Mouse (Mus musculus) layer of hippocampus, postnatal 36 days (tissue): ENCODE measurements around the gene Gm26938. TPM values are rescaled to one million over a fixed set of nuclear protein-coding genes. Genes with fewer than 3 reads are reported as not detected.

Experiments used
- DNase-seq, 2 experiments: peaks; one replicate each; pipeline ENCODE4 v3.0.0; 2022
- microRNA-seq, 2 experiments: library from miRNA; unstranded; fragments of <30 nt; microRNA quantifications; one replicate each; pipeline ENCODE4 v1.2.0; 2021
- total RNA-seq, 2 experiments: library from RNA; stranded (reverse); gene quantifications; 2 replicates each; pipeline ENCODE4 v1.2.3; 2021

The Gm26938 gene
- total RNA-seq, 2 experiments from 2014 or later = not detected

DNA sequence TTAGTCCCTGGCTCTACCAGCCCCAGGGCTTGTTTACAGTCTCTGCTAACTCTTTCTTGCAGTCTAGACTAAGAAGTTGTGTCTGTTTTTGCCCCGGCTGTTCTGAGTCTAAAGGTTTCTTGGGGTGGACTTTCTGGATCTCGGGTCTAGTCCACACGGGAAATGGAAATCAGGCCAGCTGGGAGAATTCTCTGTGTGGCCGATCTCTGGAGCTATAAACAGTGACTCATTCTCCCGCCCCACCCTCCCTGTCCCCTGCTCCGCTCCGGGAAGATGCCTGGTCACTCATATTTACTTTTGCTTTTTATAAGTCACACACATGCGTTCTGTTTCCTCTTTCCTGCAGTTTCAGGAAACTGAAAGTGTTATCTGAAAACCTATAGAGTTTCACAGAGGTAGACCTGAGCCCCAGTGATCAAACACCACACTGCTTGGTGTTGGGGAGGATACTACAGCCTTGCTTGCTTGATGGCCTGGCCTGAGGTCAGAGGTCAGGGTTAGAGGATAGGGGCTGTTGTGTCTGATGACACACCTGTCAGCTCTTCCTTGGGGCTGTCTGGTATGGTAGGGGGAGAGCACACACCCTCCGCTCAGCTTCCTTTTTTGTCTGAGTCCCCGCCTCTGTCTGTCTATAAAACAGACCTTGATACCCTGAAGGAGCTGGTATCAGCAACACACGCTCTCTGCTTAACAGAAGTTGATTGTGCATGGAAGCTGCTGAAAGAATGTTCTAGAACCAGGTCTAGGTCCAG is 32.7 kb downstream of the Gm26938 start:
- no peak for DNase-seq

DNA sequence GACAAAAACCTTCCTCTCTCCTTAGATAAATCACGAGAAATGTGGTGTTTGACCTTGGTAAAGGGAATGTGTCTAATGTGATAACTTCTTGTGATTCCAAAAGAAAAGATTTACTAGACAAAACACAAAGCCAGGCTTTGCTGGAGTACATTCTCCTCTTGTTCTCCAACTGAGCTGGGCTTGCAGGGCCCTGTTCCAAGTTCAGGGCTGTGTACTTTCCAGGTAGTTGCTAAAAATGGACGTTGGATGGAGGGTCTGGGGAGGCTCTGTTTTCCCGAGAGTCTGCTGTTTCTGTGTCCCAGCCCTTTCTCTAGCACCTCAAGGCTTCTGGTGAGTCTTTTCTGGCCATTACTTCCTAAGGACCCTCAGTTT is 33.3 kb downstream of the Gm26938 start:
- no peak for DNase-seq

DNA sequence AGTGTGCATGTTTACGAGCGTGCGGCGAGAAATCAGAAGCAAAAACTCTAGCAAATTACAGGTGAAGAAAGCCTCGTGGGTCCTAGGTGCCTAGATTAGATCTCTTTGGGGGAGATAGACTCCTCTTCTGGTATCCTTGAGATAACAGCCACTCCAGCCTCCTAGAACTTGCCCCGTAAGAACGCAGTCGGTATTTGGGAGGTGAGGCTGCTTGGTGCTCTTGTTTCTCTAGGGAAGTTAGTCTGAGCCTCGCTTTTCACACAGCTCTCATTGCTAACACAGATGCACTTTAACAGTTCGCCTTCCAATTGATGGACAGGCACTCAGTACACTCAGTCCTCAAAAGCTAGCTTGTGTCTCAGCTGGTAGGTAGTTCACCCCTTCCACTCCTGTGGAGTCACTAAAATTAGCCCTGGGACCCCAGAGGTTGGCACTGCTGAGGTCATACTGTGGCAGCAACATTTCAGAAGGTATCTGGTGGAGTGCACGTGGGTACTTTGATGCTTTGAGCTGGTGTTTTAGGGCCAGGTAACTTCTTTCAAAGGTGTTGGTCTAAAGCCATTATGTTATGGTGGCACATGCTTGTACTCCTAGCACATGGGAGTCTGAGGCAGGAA is 33.9 kb downstream of the Gm26938 start:
- no peak for DNase-seq

DNA sequence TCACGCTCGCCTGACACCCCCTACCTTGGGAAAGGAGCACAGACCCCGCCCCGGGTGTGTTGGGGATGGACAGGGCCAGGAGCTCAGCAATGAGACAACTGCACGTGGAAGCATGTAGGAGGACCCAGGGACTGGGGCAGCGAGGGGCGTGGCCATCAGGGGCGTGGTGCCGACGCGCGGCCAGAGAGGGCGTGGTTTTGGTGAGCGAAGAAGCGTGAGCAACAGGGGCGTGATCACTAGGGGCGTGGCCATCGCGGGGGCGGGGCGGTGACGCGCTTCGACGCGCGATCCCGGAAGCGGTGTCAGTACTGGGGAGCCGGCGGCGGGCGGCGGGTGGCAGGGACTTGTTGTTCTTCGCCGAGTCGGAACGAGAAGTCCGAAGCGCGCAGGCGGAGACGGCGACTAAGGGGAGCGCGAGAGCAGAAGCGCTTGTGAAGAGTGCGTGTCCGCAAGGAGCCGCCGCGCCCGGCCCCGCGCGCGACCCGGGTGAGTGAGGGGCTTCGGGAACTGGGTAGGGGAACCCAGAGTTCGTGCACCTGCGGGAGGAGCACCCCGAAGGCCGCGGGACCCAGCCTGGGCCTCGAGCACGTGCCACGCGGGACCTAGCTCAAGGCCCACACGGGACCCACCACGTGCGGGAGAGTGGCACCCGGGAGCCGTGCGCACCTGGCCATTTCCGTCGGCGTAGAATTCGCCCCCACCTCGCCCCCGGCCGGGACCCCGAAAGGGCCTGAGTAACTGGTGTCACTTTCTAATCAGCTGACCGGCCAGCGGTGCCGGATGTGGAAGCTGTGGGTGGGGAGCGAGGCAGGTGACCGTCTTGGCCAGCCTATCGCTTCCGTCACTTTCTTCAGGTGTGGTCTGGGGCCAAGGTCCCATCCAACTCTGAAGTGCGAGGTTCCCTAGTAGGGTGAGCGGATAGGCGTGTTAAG is 34.7 kb downstream of the Gm26938 start, which contains the start of gene Mafk:
TSS of gene Mafk (plus strand) at position 287 of the 932 bp plus-strand sequence.
- peak; percentile 94 to 96 for DNase-seq

DNA sequence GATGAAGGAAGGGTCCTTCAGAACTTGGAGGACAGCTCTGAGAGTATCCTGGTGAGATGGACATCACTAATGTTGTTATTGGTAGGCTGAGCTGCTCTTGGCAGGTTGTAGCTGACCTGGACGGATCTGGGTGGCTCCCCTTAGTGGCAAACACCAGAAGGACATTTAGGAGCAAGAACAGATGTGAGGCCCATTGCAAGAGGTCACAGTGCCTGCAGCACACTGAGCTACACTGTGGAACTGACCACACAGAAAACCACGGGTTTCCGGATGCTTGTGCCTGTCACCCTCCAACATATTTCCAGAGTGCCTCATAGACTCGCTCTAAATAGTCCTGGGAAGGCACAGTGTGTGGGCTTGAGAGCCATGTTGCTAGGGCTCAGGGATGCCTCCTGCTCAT is 36.7 kb downstream of the Gm26938 start:
- DNase-seq = no peak

DNA sequence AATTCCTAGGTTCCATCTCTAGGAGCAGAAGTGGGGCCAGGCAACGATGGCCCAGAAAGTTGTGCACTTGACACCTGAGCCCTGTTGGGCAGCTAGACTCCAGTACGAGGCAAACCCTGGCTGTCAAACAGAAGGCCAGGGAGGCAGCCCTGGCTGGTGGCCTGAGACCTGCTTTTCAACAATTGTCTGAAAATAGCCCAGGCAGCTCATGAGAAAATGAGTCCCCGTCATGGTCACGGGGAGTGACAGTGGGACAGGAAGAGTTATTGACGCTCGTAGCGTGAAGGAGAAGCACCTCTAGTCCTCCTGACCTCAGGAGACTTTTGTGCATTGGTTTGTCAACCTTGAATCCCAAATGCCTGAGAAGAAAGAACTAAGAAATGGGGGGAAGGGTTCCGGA is 44.8 kb downstream of the Gm26938 start:
- DNase-seq = no peak

DNA sequence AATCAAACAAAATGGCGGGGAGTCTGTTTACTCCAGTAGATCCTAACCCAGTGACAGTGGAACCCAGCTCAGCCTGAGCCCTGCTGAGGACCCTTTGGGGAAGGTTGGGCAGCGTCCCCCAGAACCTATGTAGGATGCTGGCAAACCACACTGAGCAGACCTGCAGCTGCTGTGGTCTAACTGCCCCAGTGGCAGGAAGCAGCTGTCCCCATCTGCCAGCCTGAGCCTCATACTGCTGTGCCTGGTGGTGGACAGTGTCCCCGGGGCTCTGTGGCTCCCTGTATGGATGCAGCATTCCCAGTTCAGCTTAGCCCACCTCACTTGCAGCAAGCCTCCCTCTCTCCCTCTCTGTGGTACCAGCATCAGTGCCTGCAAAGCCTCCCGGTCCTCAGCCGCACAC is 49.2 kb downstream of the Gm26938 start:
- DNase-seq = no peak

DNA sequence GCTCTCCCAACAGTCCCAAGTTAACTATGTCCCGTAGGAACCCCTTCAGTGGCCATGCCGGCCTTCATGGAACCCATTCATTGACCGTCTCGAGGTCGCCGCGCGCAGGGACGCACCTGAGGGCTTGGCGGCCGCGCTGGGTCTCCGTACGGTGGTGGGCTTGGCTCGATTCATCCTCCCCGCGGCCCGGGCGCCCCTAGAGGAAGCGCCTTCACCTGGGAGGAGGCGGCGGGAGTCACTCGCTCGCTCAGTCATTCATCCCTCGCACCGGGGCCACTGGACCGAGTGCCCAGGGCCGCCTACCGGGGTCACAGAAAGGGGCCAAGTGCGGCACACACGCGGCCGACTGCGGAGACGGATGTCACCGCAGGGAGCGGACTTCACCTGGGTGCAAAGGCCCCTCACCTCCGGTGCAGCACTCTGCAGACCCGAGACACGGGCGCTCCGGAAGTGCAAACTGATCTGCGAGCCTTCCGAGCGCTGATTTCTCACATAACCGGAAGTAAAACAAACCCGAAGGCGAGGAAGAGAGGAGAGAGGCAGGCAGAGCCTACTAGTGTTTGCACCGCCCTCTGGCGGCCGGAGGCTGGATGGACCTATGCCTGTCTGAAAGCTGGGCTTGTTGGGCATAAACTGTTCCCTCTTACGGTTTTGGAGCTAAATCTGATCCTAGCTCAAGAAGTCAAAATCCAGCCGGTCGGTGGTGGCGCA is 50.8 kb downstream of the Gm26938 start, which contains the start of gene Ints1:
TSS of gene Ints1 (minus strand) at position 459 of the 711 bp plus-strand sequence.
- DNase-seq = peak; percentile 95

DNA sequence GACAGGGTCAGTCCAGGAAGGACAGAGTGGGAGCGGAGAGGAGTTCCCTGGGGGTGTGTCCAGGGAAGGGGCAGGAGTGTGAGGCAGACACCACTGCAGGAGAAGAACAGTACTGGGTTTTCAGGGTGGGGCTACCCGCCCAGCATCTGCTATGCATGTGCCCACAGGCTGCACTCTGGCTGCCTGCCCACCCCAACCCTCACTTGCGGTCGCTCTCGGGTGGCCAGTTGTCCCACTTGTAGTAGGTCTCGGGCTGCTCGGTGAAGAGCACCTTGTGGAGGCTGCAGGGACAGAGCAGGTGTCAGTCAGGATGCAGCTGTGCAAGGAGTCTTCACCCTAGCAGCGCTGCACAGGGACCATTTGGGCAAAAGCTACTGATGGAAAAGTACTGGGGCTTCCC is 58.0 kb downstream of the Gm26938 start:
- no peak for DNase-seq

DNA sequence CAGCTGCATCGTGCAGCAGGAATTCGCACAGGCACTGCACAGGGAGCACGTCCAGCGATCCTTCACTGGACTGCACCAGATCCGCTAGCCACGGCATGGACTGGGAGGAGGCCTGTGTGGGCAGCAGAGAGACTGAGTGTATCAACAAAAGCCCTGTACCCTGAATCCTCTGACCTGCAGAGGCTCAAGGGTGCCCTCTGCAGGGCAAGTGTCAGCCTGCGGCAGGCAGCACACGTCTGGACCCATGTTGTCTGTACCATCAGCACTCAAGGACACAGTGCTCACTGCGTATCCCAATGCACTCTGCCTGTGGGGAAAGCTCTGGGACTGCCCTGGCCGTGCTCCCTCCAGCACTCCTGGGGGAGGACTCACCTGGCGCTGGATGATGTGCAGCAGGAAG is 61.9 kb downstream of the Gm26938 start:
- no peak for DNase-seq

DNA sequence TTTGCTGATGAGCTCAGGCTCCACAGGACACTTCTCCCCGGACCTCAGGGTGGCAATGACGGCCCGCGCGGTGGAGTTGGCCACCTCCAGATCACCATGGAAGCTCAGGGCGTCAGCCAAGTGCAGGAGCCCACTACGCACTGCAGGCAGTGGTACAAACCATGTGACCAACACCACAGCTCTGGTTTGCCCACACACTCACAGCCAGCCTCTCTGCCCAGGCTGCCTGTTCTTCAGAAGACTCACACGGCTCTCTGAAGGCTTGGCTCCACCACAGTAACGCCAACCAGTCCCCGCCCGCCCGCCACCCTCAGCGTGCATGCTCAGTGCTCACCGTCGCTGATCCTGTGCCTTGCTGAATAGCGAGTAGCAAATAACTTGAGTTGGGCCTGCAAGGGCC is 68.1 kb downstream of the Gm26938 start:
- DNase-seq = peak; percentile 30 to 45

Small RNA genes lying within 50 kb of the gene (microRNA-seq; reads per million reads assigned to microRNA genes)
- gene Mir7037 = 2.8 to 4.5 reads per million in 2 experiments

Other genes with a start within 250 kb of the Gm26938 start
- 1 to 10 TPM; 1.2 to 1.9 TPM for gene Micall2, start 90.1 kb downstream of the Gm26938 start, total RNA-seq
- gene Ints1, start 50.7 kb downstream of the Gm26938 start, total RNA-seq = 10 to 100 TPM; 86.4 to 91.9 TPM
- 1 to 10 TPM; 7.3 to 8.2 TPM for gene Mafk, start 34.9 kb downstream of the Gm26938 start, total RNA-seq
- 1 to 10 TPM in 1 of 2 experiments, under 1 TPM in 1; 0.18 to 1.0 TPM for gene Tmem184a, start 6.5 kb downstream of the Gm26938 start, total RNA-seq
- 10 to 100 TPM; 18.4 to 19.9 TPM for gene Psmg3, start 478 bp upstream of the Gm26938 start, total RNA-seq
- 10 to 100 TPM; 28.3 to 29.6 TPM for gene Elfn1, start 81.5 kb upstream of the Gm26938 start, total RNA-seq